Mouse (Mus musculus): ENCODE measurements at regions not wholly inside any gene's neighbourhood (a gene's known extent, or its start where the extent isn't known, plus 50 kb on each side); places are given as distances from the start of the nearest gene placed in this dataset.

DNA sequence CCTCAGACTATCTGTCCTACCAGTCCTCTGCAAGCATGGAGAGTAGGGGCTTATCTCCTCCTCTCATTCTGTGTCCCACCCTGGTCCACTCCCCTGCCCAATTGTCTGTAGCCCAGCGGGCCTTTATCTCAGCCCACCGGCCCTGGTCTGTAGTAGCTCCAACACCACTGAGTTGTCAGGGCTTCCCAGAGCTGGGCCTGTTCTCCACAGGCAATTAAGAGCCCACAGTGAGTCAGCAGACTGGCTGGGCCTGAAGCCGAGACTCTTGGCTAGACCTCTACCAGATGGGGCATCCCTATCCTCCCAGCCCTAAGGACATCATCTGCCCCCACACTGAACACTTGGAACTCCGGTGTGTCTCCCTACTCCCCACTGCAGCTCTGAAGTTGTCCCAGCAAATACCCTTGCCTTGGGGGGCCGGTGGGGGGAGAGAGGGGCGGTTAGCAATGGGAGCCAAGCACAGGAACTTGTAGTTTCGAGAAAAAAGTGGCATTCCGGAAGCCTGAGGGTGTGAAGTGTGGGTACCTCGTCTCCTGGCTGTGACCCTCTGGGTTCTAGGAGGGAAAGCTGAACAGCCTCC is 64.7 kb upstream of the Dlg1 start:
- Histone ChIP-seq H3K4me3 (replicated peaks; ENCODE audit: control insufficient read depth, low read depth, low read length) (no peak overlapping the region), H3K4me1 (ENCODE audit: control insufficient read depth, insufficient read depth, low read length) (peaks cover 2% of the 10 kb centered on the region), H3K27ac (ENCODE audit: control insufficient read depth, insufficient read depth, low read depth, low read length, poor library complexity) (peak overlapping the region; percentile 6)
- 64% methylated on average over 9 of the region's 9 CpGs for WGBS
- no peak for TF ChIP-seq POLR2A (IDR thresholded peaks at IDR 0.05; ENCODE audit: borderline replicate concordance, control insufficient read depth, low read depth, low read length)
- TF ChIP-seq CTCF (IDR thresholded peaks at IDR 0.05; ENCODE audit: control insufficient read depth, insufficient read depth, low read length) = no peak

- H3K4me3 ChIP-seq (replicated peaks; ENCODE audit: control insufficient read depth, low read depth, low read length) = no peak overlapping the region
- TF ChIP-seq POLR2A (IDR thresholded peaks at IDR 0.05; ENCODE audit: borderline replicate concordance, control insufficient read depth, low read depth, low read length) = no peak
- no peak for TF ChIP-seq CTCF (IDR thresholded peaks at IDR 0.05; ENCODE audit: control insufficient read depth, insufficient read depth, low read length)
- H3K27ac ChIP-seq (ENCODE audit: control insufficient read depth, insufficient read depth, low read depth, low read length, poor library complexity) = no peak overlapping the region; the same call in 1 of the 2 replicates
- WGBS = 56% methylated on average over 6 of the region's 6 CpGs
- H3K4me1 ChIP-seq (ENCODE audit: control insufficient read depth, insufficient read depth, low read length) = peaks cover 2% of the 10 kb centered on the region
Observed at GRCm38 (mm10) chr16:31598989-31599421, 64.2 kb upstream of the Dlg1 start.

DNA sequence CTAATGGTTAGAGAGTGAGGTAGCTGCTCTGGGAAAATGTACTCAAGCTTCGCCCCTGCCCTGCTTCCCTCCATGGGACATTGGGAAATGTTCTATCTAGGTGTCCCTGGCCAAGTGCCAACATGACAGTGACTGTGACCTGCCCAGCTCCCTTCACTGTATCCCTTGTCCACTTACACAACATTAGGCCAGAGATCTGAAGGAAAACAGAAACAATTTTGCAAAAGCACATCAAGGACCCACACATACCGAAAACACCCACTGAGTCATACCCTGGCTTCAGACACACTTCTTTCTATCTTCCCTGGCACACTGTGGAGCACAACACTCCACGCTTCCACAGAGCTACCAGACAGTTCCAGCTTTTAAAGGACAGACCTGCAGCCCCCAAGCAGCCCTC is 62.0 kb upstream of the Dlg1 start:
- TF ChIP-seq POLR2A (IDR thresholded peaks at IDR 0.05; ENCODE audit: borderline replicate concordance, control insufficient read depth, low read depth, low read length) = no peak
- TF ChIP-seq CTCF (IDR thresholded peaks at IDR 0.05; ENCODE audit: control insufficient read depth, insufficient read depth, low read length) = no peak
- Histone ChIP-seq H3K27ac (ENCODE audit: control insufficient read depth, insufficient read depth, low read depth, low read length, poor library complexity) (no peak overlapping the region), H3K4me3 (replicated peaks; ENCODE audit: control insufficient read depth, low read depth, low read length) (no peak overlapping the region), H3K4me1 (ENCODE audit: control insufficient read depth, insufficient read depth, low read length) (peaks cover 2% of the 10 kb centered on the region)
- WGBS = 83% methylated on average over 3 of the region's 3 CpGs

DNA sequence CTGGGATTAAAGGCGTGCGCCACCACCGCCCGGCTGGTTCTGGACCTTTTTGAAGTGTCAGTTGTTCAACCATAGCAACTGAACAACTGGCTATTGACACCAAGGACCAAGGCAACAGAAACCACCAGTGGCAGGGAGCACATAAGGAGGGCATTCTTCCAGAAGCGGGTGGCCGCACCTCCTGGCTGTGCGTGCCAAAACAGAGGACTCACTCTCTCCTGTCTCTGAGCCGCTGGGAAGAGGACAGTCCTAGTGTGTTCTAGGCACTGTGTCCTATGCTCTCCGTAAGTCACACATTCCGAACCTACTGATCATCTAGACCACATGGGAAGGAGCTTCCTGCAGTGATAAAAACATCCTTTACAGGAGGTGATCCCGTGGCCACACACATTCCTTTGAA is 60.1 kb upstream of the Dlg1 start:
- Histone ChIP-seq H3K4me3 (replicated peaks; ENCODE audit: control insufficient read depth, low read depth, low read length) (no peak overlapping the region), H3K4me1 (ENCODE audit: control insufficient read depth, insufficient read depth, low read length) (peaks cover 2% of the 10 kb centered on the region), H3K27ac (ENCODE audit: control insufficient read depth, insufficient read depth, low read depth, low read length, poor library complexity) (no peak overlapping the region)
- no peak for TF ChIP-seq CTCF (IDR thresholded peaks at IDR 0.05; ENCODE audit: control insufficient read depth, insufficient read depth, low read length)
- TF ChIP-seq POLR2A (IDR thresholded peaks at IDR 0.05; ENCODE audit: borderline replicate concordance, control insufficient read depth, low read depth, low read length) = no peak
- WGBS = 81% methylated on average over 11 of the region's 11 CpGs

GRCm38 (mm10) chr16:31606389-31607177 is 56.7 kb upstream of the Dlg1 start:
- no peaks in the 10 kb centered on the region for H3K4me1 ChIP-seq (ENCODE audit: control insufficient read depth, insufficient read depth, low read length)
- TF ChIP-seq CTCF (IDR thresholded peaks at IDR 0.05; ENCODE audit: control insufficient read depth, insufficient read depth, low read length) = no peak
- TF ChIP-seq POLR2A (IDR thresholded peaks at IDR 0.05; ENCODE audit: borderline replicate concordance, control insufficient read depth, low read depth, low read length) = no peak
- 72% methylated on average over 11 of the region's 11 CpGs for whole genome bisulfite sequencing
- no peak overlapping the region for H3K27ac ChIP-seq (ENCODE audit: control insufficient read depth, insufficient read depth, low read depth, low read length, poor library complexity)
- H3K4me3 ChIP-seq (replicated peaks; ENCODE audit: control insufficient read depth, low read depth, low read length) = no peak overlapping the region

GRCm38 (mm10) chr16:31608964-31609363 is 54.3 kb upstream of the Dlg1 start:
- H3K27ac ChIP-seq (ENCODE audit: control insufficient read depth, insufficient read depth, low read depth, low read length, poor library complexity) = no peak overlapping the region
- 94% methylated on average over 7 of the region's 7 CpGs for WGBS
- H3K4me1 ChIP-seq (ENCODE audit: control insufficient read depth, insufficient read depth, low read length) = no peaks in the 10 kb centered on the region
- TF ChIP-seq CTCF (IDR thresholded peaks at IDR 0.05; ENCODE audit: control insufficient read depth, insufficient read depth, low read length) (no peak), POLR2A (IDR thresholded peaks at IDR 0.05; ENCODE audit: borderline replicate concordance, control insufficient read depth, low read depth, low read length) (no peak)
- H3K4me3 ChIP-seq (replicated peaks; ENCODE audit: control insufficient read depth, low read depth, low read length) = no peak overlapping the region

DNA sequence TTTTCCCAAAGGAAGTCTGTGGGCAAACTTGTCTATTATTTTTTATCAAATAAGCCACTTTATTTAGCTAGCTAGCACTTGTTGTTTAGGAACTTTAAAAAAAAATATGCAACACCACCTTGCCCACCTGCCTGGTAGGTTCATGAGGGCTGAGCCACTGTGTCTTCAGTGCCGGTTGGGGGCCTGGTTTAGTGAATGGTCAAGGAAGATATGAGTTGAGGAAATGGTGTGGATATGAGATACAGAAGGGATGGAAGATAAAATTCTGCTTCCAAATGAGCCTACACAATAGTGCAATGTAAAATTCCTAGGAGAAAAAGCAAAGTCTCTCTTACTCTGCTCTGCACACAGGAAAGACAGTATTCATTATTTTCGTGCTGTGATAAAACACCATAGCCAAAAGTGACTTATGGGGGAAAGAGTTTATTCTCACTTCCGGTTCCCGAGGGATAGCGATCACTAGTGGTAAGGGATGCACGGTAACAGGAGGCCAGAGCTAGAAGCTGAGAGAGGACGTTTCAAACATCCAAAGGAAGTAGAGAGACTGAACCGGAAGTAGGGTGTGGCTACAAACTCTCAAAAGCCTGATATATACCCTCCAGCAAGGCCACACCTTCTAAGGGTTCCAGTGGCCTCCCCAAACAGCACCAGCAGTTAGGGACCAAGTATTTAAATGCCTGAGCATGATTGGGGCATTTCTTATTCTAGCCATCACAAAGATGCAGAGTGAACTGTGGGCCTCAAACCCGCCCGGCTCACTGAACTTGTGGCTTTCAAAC is 53.7 kb upstream of the Dlg1 start:
- 57% methylated on average over 10 of the region's 10 CpGs for WGBS

More for the DNA sequence above, 53.7 kb upstream of the Dlg1 start:
- Histone ChIP-seq H3K4me1 (ENCODE audit: control insufficient read depth, insufficient read depth, low read length) (no peaks in the 10 kb centered on the region), H3K4me3 (replicated peaks; ENCODE audit: control insufficient read depth, low read depth, low read length) (no peak overlapping the region), H3K27ac (ENCODE audit: control insufficient read depth, insufficient read depth, low read depth, low read length, poor library complexity) (no peak overlapping the region)
- TF ChIP-seq CTCF (IDR thresholded peaks at IDR 0.05; ENCODE audit: control insufficient read depth, insufficient read depth, low read length) (no peak), POLR2A (IDR thresholded peaks at IDR 0.05; ENCODE audit: borderline replicate concordance, control insufficient read depth, low read depth, low read length) (no peak)

Data from bone marrow, adult 2 months (tissue).